Mouse (Mus musculus) testis, adult 2 months (tissue): ENCODE measurements around the gene Hoxd4. TPM values are rescaled to one million over a fixed set of nuclear protein-coding genes. Genes with fewer than 3 reads are reported as not detected.
A peak's percentile ranks its signal among the peaks of the same experiment; 100 is the strongest.

ENCODE experiments used
- H3K27ac ChIP-seq: fragments of 200-500 bp; 2 replicates; pipeline ENCODE4 v1.5.1; 2012; ENCODE audit warnings: low read depth, low read length; ENCODE audit not compliant: control insufficient read depth, insufficient read depth
- H3K27me3 ChIP-seq: fragments of 200-500 bp; 2 replicates; pipeline ENCODE4 v1.6.1; 2012; ENCODE audit warnings: mild to moderate bottlenecking, low read length, moderate library complexity; ENCODE audit not compliant: control insufficient read depth, insufficient read depth
- H3K36me3 ChIP-seq: fragments of 200-500 bp; 2 replicates; pipeline ENCODE4 v1.6.1; 2012; ENCODE audit warnings: mild to moderate bottlenecking, low read length; ENCODE audit not compliant: control insufficient read depth, insufficient read depth
- H3K4me1 ChIP-seq: fragments of 200-500 bp; 2 replicates; pipeline ENCODE4 v1.6.1; 2012; ENCODE audit warnings: low read length; ENCODE audit not compliant: control insufficient read depth, insufficient read depth
- H3K4me3 ChIP-seq: fragments of 200-500 bp; 2 replicates; pipeline ENCODE4 v1.5.1; 2012; ENCODE audit warnings: low read depth, mild to moderate bottlenecking, low read length, moderate library complexity, mixed read lengths; ENCODE audit not compliant: control insufficient read depth
- CTCF ChIP-seq: fragments of 200-500 bp; IDR thresholded peaks from 2 replicates; pipeline ENCODE4 v1.5.1; 2012; ENCODE audit warnings: low read depth, mild to moderate bottlenecking, inconsistent platforms, low read length, moderate library complexity; ENCODE audit not compliant: control insufficient read depth, insufficient read depth, insufficient replicate concordance
- POLR2A ChIP-seq: fragments of 200-500 bp; IDR thresholded peaks from 2 replicates; pipeline ENCODE4 v1.6.1; 2012; ENCODE audit warnings: low read depth, mild to moderate bottlenecking, inconsistent platforms, low read length, moderate library complexity; ENCODE audit not compliant: control insufficient read depth
- polyA plus RNA-seq: library from polyadenylated mRNA; depleted of rRNA; stranded (reverse); fragments of >200 nt; gene quantifications from 2 replicates; pipeline ENCODE4 v1.2.3, GENCODE M21; 2012

The Hoxd4 gene
- polyA plus RNA-seq, 1 experiment = 3.3 TPM

- Histone ChIP-seq H3K4me1 (peaks cover 7% of the 10 kb centered on the region; the same call in 1 of the 2 replicates), H3K27me3 (peaks cover 18% of the 10 kb centered on the region), H3K27ac (peak overlapping the region; percentile 78), H3K36me3 (no peaks in the 10 kb centered on the region), H3K4me3 (peak overlapping the region; percentile 69)
- TF ChIP-seq CTCF (no peak), POLR2A (no peak)
Observed at GRCm38 (mm10) chr2:74691995-74692807, 19.5 kb upstream of the Hoxd4 start.

- Histone ChIP-seq H3K27me3 (peaks cover 18% of the 10 kb centered on the region), H3K27ac (peak overlapping the region; percentile 78), H3K4me1 (peaks cover 10% of the 10 kb centered on the region), H3K36me3 (no peaks in the 10 kb centered on the region), H3K4me3 (peak overlapping the region; percentile 69)
- TF ChIP-seq POLR2A = no peak
- TF ChIP-seq CTCF = no peak
Observed at GRCm38 (mm10) chr2:74692808-74693431, 18.8 kb upstream of the Hoxd4 start.

DNA sequence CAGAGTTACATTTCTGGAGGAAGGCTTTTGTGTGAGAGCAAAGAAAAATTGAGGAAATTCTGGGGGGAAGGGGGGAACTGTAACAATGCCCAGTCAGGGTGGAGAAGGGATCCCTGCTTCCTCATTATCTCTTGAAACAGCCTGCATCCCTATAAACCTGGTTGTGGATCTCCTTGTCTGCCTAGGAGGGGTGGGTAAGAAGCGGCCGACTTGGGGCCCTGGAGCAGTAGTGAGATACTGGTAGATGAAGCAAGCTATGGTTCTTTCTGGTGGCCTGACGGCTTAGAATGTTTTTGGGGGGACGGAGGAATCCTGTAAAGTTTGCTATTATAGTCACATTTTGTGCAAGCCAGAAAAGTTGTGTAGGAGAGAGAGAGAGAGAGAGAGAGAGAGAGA lies 18.3 kb upstream of the Hoxd4 start:
- no peak for TF ChIP-seq POLR2A
- no peak for TF ChIP-seq CTCF
- Histone ChIP-seq H3K4me3 (peak overlapping the region; percentile 69), H3K4me1 (peaks cover 14% of the 10 kb centered on the region), H3K27ac (peak overlapping the region; percentile 78), H3K27me3 (peaks cover 18% of the 10 kb centered on the region), H3K36me3 (no peaks in the 10 kb centered on the region)

DNA sequence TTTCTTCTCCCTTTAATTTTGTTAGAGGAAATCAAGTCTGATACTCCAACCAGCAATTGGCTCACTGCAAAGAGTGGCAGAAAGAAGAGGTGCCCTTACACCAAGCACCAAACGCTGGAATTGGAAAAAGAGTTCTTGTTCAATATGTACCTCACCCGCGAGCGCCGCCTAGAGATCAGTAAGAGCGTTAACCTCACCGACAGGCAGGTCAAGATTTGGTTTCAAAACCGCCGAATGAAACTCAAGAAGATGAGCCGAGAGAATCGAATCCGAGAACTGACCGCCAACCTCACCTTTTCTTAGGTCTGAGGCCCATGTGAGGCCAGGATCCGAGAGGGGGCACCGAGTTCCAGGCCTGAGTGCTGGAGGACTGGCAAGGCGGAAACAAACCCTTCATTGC lies 17.7 kb upstream of the Hoxd4 start:
- Histone ChIP-seq H3K4me1 (peaks cover 16% of the 10 kb centered on the region), H3K36me3 (no peaks in the 10 kb centered on the region), H3K27me3 (peaks cover 17% of the 10 kb centered on the region), H3K4me3 (peak overlapping the region; percentile 43; the same call in 1 of the 2 replicates), H3K27ac (no peak overlapping the region)
- TF ChIP-seq POLR2A (no peak), CTCF (peak; percentile 39; the same call in 1 of the 2 replicates)

DNA sequence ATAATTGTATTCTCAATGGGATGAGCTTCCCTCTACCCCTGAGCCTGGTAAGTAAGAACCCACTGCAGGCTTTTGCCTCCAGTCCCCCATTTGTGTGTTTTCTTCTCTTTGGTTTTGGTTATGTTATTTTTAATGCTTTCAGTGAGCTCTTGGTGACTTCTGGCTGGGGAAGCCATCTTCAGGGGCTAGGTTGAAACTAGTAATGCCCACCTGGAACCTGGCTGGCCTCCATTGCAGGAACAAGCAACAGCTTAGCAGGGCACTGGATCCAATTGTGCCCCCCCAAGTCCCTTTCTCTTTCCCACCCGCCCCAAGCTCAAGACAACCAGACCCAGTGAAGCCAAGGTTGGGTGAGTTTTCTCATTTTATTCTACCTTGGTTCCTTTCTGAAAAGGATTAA lies 16.3 kb upstream of the Hoxd4 start:
- Histone ChIP-seq H3K4me1 (peaks cover 18% of the 10 kb centered on the region), H3K27ac (no peak overlapping the region), H3K4me3 (no peak overlapping the region), H3K36me3 (no peaks in the 10 kb centered on the region), H3K27me3 (peaks cover 12% of the 10 kb centered on the region)
- TF ChIP-seq CTCF (no peak), POLR2A (no peak)

- TF ChIP-seq CTCF = no peak
- no peak for TF ChIP-seq POLR2A
- H3K4me1 ChIP-seq = peaks cover 18% of the 10 kb centered on the region
- no peaks in the 10 kb centered on the region for H3K36me3 ChIP-seq
- H3K27ac ChIP-seq = no peak overlapping the region
- H3K27me3 ChIP-seq = peaks cover 11% of the 10 kb centered on the region
- no peak overlapping the region for H3K4me3 ChIP-seq
Observed at GRCm38 (mm10) chr2:74695813-74696430, 15.8 kb upstream of the Hoxd4 start.
